Mouse (Mus musculus) monocyte, adult 2 months (primary cell): ENCODE measurements at regions not wholly inside any gene's neighbourhood (a gene's known extent, or its start where the extent isn't known, plus 50 kb on each side); places are given as distances from the start of the nearest gene placed in this dataset.

Experiments
- DNase-seq, 2 experiments: peaks; one replicate each; pipeline ENCODE4 v3.0.0; 2022; ENCODE audit warnings: low spot score in 2 of 2, low read depth in 1 of 2

- peak; percentile 90 to 93 for DNase-seq
These were observed 70.2 kb upstream of the Tmem189 start for GRCm38 (mm10) chr2:167759603-167760390.

GRCm38 (mm10) chr2:167757157-167757780, 67.6 kb upstream of the Tmem189 start:
- DNase-seq: no peak

GRCm38 (mm10) chr2:167756721-167757120, 67.1 kb upstream of the Tmem189 start:
- DNase-seq: no peak

- no peak for DNase-seq
These were observed 65.4 kb upstream of the Tmem189 start for GRCm38 (mm10) chr2:167754929-167755551.

GRCm38 (mm10) chr2:167753898-167754297, 64.3 kb upstream of the Tmem189 start:
- peak; percentile 96 to 98 for DNase-seq

GRCm38 (mm10) chr2:167752805-167753556, 63.4 kb upstream of the Tmem189 start:
- DNase-seq: no peak

GRCm38 (mm10) chr2:167751585-167751984, 62.0 kb upstream of the Tmem189 start:
- DNase-seq: no peak

GRCm38 (mm10) chr2:167748297-167748696, 58.7 kb upstream of the Tmem189 start:
- no peak for DNase-seq

- peak; percentile 70 to 86 for DNase-seq
These were observed 57.7 kb upstream of the Tmem189 start for GRCm38 (mm10) chr2:167747164-167747843.

GRCm38 (mm10) chr2:167746344-167746743, 56.7 kb upstream of the Tmem189 start:
- no peak for DNase-seq

GRCm38 (mm10) chr2:167745409-167745808, 55.8 kb upstream of the Tmem189 start:
- DNase-seq: no peak

- DNase-seq: no peak
These were observed 54.5 kb upstream of the Tmem189 start for GRCm38 (mm10) chr2:167744080-167744479.

GRCm38 (mm10) chr2:167742479-167742878, 52.9 kb upstream of the Tmem189 start:
- DNase-seq: no peak

GRCm38 (mm10) chr2:167740516-167741189, 51.0 kb upstream of the Tmem189 start:
- peak in 1 of 2 experiments; percentile 60 for DNase-seq
